Mouse (Mus musculus) forebrain, embryonic 10.5 days (tissue): Measurements from ENCODE around the gene Atg16l2. TPM values are rescaled to one million over a fixed set of nuclear protein-coding genes. Genes with fewer than 3 reads are reported as not detected.

Source experiments
- DNase-seq: peaks from one replicate; pipeline ENCODE4 v3.0.0-alpha.2; 2017; ENCODE audit warnings: low spot score; ENCODE audit errors: extremely low spot score
- H3K27ac ChIP-seq: fragments of 300-500 bp; sonication (generic); 2 replicates; pipeline ENCODE4 v1.5.1; 2016; ENCODE audit warnings: mild to moderate bottlenecking
- H3K27me3 ChIP-seq: fragments of 300-500 bp; sonication (generic); 2 replicates; pipeline ENCODE4 v1.6.1; 2016; ENCODE audit warnings: mild to moderate bottlenecking; ENCODE audit not compliant: poor library complexity, severe bottlenecking
- H3K36me3 ChIP-seq: fragments of 300-500 bp; sonication (generic); replicated peaks from 2 replicates; pipeline ENCODE4 v1.6.1; 2016; ENCODE audit warnings: mild to moderate bottlenecking, moderate library complexity
- H3K4me1 ChIP-seq: fragments of 300-500 bp; sonication (generic); 2 replicates; pipeline ENCODE4 v1.6.1; 2016
- H3K4me3 ChIP-seq: fragments of 300-500 bp; sonication (generic); 2 replicates; pipeline ENCODE4 v1.5.1; 2016; ENCODE audit warnings: mild to moderate bottlenecking, moderate library complexity
- H3K9me3 ChIP-seq: fragments of 300-500 bp; sonication (generic); 2 replicates; pipeline ENCODE4 v1.6.1; 2016; ENCODE audit warnings: mild to moderate bottlenecking, moderate library complexity
- WGBS: fragments of 180-500 bp; shearing (Covaris S2); methylation state at CpG from one replicate; pipeline ENCODE4 v1.1.7; 2016; 5-methylcytosine and 5-hydroxymethylcytosine counted together
- polyA plus RNA-seq: library from polyadenylated mRNA; unstranded; fragments of >200 nt; fragmentation: Nextera tagmentation; extraction: Ambion mirVana; gene quantifications from 2 replicates; pipeline ENCODE4 v1.2.1, GENCODE M21; 2016

Atg16l2 gene
- polyA plus RNA-seq = 18.4 and 25.9 TPM in 2 replicates

DNA sequence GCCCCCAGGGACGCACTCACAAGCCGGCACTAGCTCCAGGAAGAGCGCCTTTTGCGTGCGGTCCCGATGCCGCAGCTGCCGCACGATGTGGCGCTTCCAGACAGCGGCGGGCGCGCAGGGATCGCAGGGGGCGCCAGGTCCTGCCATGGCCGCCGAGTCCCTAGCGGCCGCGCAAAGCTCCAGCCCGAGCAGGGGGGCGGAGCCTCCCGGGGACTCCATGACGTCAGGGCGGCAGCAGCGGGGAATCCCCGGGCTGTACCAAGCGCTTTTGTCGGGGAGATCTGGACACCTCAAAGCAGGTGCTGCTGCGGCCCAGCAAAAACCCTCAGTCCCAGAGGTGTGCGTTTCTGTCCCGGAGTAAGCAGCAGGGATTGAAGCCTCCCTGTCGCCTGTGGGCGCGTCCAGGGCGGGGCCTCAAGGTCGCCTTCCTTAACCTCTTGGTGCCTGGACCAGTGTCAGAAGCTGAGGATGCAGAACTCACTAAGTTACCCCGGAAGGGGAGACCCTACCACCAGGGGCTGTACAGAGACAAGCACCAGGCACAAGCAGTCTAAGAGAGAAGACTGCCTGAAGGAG is at the start of gene Atg16l2:
Gene Atg16l2 (minus strand): TSS at position 371 of the 576 bp plus-strand sequence.
- Histone ChIP-seq H3K27me3 (peaks cover 41% of the 10 kb centered on the region), H3K27ac (peak within 1 kb of the TSS; percentile 86)
- WGBS = under 1% methylated on average over 39 of the region's 39 CpGs

DNA sequence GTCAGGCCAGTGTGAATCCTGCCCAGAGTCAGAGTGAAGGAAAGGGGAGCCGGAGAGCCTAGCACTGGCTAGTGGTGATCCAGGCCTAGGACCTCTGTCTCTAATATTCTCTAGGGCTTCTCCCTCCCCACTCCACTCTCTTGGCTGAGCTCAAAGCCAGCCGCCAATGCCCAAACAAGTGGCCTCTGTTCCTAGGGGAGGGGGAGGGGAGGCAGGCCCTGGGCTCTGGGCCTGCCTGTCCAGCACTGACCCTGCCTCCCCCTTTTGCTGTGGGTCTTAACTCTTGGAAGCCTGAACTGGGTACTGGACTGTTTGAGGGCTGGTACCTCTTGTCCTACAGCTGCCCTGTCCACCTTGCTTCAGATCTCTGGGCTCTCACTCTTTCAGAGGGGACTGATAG is 47.8 kb upstream of the Atg16l2 start:
- WGBS = 28% methylated on average over 2 of the region's 2 CpGs
- Histone ChIP-seq H3K27ac (no peak overlapping the region), H3K27me3 (peaks cover 50% of the 10 kb centered on the region), H3K9me3 (no peaks in the 10 kb centered on the region), H3K36me3 (no peaks in the 10 kb centered on the region), H3K4me3 (no peak overlapping the region), H3K4me1 (peaks cover 56% of the 10 kb centered on the region)
- peak; percentile 35 for DNase-seq

More for the DNA sequence above, at the start of gene Atg16l2:
- no peaks in the 10 kb centered on the region for H3K9me3 ChIP-seq
- peaks cover 27% of the 10 kb centered on the region for H3K4me1 ChIP-seq
- DNase-seq = peak; percentile 93
- peak within 1 kb of the TSS; percentile 78 for H3K4me3 ChIP-seq
- H3K36me3 ChIP-seq = no peaks in the 10 kb centered on the region

DNA sequence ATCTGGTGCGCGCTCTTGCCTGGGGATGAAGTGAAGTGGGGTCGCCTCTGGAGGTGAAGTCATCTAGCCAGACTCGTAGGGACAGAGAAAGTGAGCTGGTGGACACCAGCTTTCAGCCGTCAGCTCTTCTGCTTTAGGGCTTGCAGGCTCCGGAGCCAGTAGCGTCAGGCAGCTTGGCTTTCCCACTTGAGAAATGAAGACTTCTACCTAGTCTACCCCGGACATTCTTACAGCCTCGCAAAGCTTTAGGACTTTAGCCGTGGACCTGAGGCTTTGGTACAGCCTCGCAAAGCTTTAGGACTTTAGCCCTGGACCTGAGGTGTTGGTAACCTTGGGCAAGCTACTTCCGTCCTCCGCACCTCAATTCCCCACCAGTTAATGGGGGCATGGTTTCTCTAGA is 46.3 kb upstream of the Atg16l2 start:
- Histone ChIP-seq H3K27ac (peak overlapping the region; percentile 13), H3K9me3 (no peaks in the 10 kb centered on the region), H3K36me3 (no peaks in the 10 kb centered on the region), H3K4me1 (peaks cover 59% of the 10 kb centered on the region), H3K4me3 (peak overlapping the region; percentile 56), H3K27me3 (peaks cover 50% of the 10 kb centered on the region)
- peak; percentile 19 for DNase-seq
- WGBS = 4% methylated on average over 13 of the region's 13 CpGs

DNA sequence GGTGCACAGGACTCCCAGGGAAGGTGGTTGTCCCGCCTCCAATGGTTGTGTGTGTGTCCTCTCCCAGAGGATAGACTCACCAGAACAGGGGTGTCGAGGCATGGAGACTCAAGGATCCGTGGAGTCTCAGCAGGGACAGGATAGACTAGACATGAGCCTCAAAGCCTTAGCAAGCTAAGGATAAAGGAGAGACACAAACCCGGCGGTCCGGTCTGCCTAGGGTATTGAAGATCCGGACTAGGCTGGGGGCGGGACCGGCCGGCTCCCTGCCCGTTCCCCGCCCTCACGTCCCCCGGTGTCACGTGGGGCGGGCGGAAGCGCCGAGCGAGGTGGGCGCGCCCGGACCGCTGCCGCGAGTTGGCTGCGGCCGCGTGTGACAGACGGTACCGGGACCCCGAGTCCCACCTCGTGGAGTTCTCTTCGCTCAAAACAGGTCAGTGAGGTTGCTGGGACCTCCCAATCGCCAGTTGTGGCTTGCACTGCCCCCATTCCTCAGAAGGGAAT is 45.8 kb upstream of the Atg16l2 start, which contains the start of gene Arap1:
Gene Arap1 (plus strand): TSS at position 301 of the 504 bp plus-strand sequence.
- H3K36me3 ChIP-seq = no peaks in the 10 kb centered on the region
- H3K4me1 ChIP-seq = peaks cover 59% of the 10 kb centered on the region
- H3K9me3 ChIP-seq = no peaks in the 10 kb centered on the region
- WGBS = under 1% methylated on average over 35 of the region's 35 CpGs
- peak within 1 kb of the TSS; percentile 13 for H3K27ac ChIP-seq
- peaks cover 50% of the 10 kb centered on the region for H3K27me3 ChIP-seq
- peak; percentile 56 for DNase-seq
- peak within 1 kb of the TSS; percentile 56 for H3K4me3 ChIP-seq

DNA sequence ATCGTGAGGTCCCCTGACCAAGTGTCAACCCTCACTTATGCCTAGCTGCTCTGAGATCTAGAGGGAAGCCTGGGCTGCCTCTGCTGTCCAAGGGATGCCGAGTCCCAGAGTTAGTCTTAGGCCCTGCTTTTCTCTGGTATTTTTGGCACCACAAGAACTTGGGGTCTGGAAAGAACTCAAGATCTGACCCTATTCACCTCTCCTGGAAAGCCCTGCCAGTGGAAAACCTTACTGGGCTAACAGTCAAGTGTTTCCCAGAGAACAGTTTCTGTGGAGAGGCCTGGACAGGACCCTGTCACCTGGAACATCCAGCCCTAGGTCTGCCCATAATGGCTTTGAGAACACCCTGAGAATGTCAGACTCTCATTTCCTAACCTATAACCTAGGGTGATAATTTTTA is 44.9 kb upstream of the Atg16l2 start:
- peaks cover 59% of the 10 kb centered on the region for H3K4me1 ChIP-seq
- DNase-seq = no peak

DNA sequence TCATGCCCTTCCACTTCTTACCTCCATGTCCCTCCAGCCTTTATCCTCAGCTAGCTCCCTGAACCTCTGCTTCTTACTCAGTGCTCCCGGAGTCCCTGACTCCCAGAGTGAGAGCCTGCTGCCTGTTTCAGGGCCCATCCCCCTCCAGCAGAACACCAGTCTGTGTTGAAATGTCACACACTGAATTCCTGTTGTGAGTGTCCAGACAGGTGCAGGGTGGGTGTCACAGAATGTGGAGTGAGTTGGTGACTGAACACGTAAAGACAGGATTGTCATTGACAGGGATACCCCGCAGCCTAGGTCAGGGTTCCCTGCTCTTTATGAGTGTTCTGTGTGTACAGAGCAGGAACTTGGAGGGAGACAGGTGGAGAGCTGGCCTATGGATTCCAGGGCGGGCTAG is 42.8 kb upstream of the Atg16l2 start:
- Histone ChIP-seq H3K27me3 (peaks cover 44% of the 10 kb centered on the region), H3K36me3 (no peaks in the 10 kb centered on the region), H3K27ac (0 out of 2 replicates have a peak overlapping the region, but pooled peaks have one; percentile 12), H3K4me1 (peaks cover 56% of the 10 kb centered on the region), H3K9me3 (no peaks in the 10 kb centered on the region), H3K4me3 (no peak overlapping the region)
- WGBS = 75% methylated on average over 4 of the region's 4 CpGs
- DNase-seq = no peak

More for the DNA sequence above, 44.9 kb upstream of the Atg16l2 start:
- no peak overlapping the region for H3K27ac ChIP-seq
- WGBS = 63% methylated on average over 2 of the region's 2 CpGs
- no peaks in the 10 kb centered on the region for H3K36me3 ChIP-seq
- H3K4me3 ChIP-seq = no peak overlapping the region
- H3K9me3 ChIP-seq = no peaks in the 10 kb centered on the region
- H3K27me3 ChIP-seq = peaks cover 50% of the 10 kb centered on the region

DNA sequence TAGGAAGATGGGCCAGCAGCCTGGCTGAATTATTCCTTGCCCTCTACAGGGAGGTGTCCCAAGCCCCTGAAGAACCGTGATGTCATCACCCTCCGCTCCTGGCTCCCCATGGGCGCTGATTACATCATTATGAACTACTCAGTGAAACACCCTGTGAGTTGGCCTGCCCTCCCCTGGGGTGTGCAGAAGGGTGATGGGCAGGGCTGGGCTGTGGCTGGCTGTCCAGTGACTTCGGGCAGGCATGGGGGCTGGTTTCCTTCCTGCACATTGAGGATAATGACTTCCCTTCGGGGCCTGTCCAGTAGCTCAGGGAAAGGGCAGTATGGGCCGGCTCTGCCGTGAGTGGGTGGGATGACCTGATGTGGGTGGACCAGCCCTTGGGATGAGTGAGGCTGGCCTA is 41.1 kb upstream of the Atg16l2 start:
- H3K4me3 ChIP-seq = no peak overlapping the region
- peaks cover 38% of the 10 kb centered on the region for H3K4me1 ChIP-seq
- WGBS = 79% methylated on average over 7 of the region's 7 CpGs
- H3K27me3 ChIP-seq = peaks cover 26% of the 10 kb centered on the region
- no peak overlapping the region for H3K27ac ChIP-seq
- H3K36me3 ChIP-seq = no peaks in the 10 kb centered on the region
- DNase-seq = no peak
- H3K9me3 ChIP-seq = no peaks in the 10 kb centered on the region

DNA sequence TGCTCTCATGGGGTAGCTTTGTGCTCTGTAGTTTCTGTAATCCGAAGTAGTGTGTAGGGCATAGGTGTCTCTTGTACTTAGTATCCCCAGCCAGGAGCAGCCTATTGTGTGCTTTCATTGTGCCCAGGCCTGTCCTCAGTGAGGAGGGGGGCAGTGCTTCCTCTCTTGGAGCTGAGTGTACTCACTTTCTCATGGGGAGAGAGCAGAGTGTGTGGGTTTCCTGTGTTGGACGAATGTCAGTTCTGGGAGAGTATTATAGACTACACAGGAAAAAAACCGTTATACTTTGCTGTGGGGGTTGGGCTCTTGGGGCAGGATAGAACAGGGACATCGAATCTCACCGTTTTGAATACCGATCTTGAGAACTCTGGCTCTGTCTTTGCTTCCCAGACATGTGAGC is 39.4 kb upstream of the Atg16l2 start:
- no peaks in the 10 kb centered on the region for H3K36me3 ChIP-seq
- no peaks in the 10 kb centered on the region for H3K9me3 ChIP-seq
- no peak overlapping the region for H3K27ac ChIP-seq
- 75% methylated on average over 6 of the region's 6 CpGs for WGBS
- peaks cover 11% of the 10 kb centered on the region for H3K27me3 ChIP-seq
- H3K4me3 ChIP-seq = no peak overlapping the region
- no peak for DNase-seq
- peaks cover 21% of the 10 kb centered on the region for H3K4me1 ChIP-seq

DNA sequence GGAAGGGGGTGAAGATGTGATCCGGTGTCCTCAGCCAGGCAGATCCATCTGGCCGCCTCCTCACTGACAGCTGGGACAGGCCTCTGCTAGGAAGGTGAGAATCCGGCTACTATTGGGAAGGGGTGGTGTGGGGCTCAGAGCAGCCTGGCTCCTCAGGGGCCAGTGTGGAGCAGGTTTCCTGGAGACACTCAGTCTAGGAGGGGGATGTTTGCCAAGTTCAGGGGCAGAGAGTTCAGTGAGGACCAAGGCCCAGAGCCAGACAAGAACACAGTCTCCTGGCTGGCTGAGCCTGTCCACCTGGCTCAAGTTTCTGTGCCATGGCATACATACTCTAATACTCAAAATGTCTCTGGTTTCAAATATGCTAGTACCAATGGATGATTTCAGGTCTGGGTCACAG is 35.4 kb upstream of the Atg16l2 start:
- Histone ChIP-seq H3K36me3 (no peaks in the 10 kb centered on the region), H3K27ac (no peak overlapping the region), H3K4me1 (peaks cover 3% of the 10 kb centered on the region; the same call in 1 of the 2 replicates), H3K27me3 (no peaks in the 10 kb centered on the region), H3K9me3 (no peaks in the 10 kb centered on the region), H3K4me3 (no peak overlapping the region)
- 88% methylated on average over 3 of the region's 3 CpGs for WGBS
- no peak for DNase-seq

DNA sequence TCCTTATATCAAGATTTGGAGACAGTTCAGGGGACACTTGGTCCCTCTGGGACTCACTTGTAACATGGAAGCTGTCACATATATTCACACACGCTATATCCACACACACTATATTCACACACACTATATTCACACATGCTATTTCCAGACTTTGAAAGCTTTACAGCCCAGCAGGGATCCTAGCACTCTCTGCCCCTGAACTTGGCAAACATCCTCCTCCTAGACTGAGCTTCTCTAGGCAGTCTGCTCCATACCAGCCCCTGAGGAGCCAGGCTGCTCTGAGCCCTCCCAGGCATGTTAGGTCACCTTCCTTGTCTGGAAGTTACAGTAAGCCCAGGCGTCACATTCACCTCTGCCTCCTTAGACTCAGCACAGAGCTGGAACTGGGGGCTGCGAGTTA is 34.6 kb upstream of the Atg16l2 start:
- WGBS = 84% methylated on average over 3 of the region's 3 CpGs
- Histone ChIP-seq H3K27ac (no peak overlapping the region), H3K27me3 (no peaks in the 10 kb centered on the region), H3K36me3 (no peaks in the 10 kb centered on the region), H3K4me3 (no peak overlapping the region), H3K4me1 (peaks cover 3% of the 10 kb centered on the region; the same call in 1 of the 2 replicates), H3K9me3 (no peaks in the 10 kb centered on the region)
- no peak for DNase-seq

DNA sequence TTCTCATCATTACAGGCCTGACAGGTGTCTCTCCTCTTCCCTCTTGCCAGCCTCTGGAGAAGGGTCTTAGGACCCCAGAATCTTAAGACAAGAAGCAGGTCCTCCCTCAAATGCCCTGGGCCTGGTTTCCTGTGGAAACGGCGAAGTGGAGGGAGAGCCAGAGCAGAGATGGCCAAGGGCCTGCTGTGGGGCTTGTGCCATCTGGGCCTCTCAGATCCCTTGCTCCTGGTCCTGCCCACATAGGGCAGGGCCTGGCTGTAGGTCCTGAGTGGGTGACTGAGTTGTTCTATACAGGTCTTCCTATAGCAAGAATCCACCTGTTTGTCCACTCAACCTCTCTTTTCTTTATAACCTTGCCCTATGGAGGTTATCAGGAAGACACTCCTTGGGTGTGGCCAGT is 33.2 kb upstream of the Atg16l2 start:
- no peaks in the 10 kb centered on the region for H3K27me3 ChIP-seq
- 94% methylated on average over 2 of the region's 2 CpGs for WGBS
- no peaks in the 10 kb centered on the region for H3K36me3 ChIP-seq
- peaks cover 2% of the 10 kb centered on the region; the same call in 1 of the 2 replicates for H3K4me1 ChIP-seq
- H3K9me3 ChIP-seq = no peaks in the 10 kb centered on the region
- H3K27ac ChIP-seq = no peak overlapping the region
- no peak overlapping the region for H3K4me3 ChIP-seq
- no peak for DNase-seq

DNA sequence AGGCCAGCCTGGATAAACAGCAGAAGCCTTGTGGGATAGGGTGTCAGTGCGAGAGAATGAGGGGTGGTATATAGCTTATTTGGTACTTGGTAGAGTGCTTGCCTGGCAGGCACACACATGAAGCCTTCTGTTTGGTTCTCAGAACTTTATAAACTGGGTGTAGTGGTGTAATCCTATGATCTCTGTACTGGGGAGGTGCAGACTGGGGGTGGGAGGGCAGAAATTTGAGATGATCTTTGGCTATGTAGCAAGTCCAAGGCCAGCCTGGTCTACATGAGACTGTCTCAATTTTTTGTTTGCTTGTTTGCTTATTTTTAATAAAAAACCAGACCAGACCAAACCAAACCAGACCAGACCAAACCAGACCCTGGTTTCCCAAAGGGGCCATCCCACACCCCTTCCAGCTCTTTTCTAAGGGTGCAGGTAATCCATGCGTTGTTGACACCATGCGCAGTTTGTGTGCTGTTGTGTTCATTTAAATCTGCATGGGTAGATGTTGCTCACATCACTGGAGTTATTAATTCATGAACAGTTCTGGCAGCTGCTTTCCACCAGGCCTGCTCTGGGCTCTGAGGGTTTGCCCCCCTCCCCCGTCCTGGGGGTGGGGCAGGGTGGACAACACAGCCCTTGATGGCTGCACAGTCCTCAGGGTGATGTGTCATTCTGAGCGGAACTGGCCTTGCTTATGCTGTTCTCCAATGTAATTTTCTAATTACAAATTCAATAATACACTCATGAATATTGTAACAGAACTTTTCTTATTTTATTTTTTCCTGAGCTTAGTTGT is 30.2 kb upstream of the Atg16l2 start:
- Histone ChIP-seq H3K4me3 (no peak overlapping the region), H3K9me3 (no peaks in the 10 kb centered on the region), H3K4me1 (peaks cover 14% of the 10 kb centered on the region), H3K27ac (no peak overlapping the region), H3K27me3 (no peaks in the 10 kb centered on the region), H3K36me3 (no peaks in the 10 kb centered on the region)
- no peak for DNase-seq
- WGBS = 90% methylated on average over 5 of the region's 5 CpGs

DNA sequence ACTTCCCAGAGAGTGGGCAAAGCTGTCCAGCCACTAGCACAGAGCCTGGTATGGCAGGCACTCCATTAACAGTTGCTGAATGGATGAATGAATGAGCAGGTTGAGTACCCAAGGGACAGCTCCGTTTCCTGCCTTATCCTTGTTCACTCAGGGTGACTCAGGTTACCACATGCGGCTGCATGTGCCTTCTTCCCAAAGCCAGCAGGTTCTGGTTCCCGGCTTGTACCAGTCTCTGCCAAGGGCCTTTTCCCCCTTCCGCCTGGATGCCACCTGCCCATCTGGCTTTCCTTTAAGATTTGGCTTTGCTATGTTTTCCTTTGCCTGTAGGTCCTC is 28.8 kb upstream of the Atg16l2 start:
- no peak overlapping the region for H3K4me3 ChIP-seq
- H3K4me1 ChIP-seq = peaks cover 14% of the 10 kb centered on the region
- H3K27ac ChIP-seq = no peak overlapping the region
- H3K27me3 ChIP-seq = no peaks in the 10 kb centered on the region
- WGBS = 83% methylated on average over 4 of the region's 4 CpGs
- no peaks in the 10 kb centered on the region for H3K36me3 ChIP-seq
- no peak for DNase-seq
- H3K9me3 ChIP-seq = no peaks in the 10 kb centered on the region
